Mouse (Mus musculus) embryonic facial prominence, embryonic 11.5 days (tissue): Measurements from ENCODE around the gene Gbf1. TPM values are rescaled to one million over a fixed set of nuclear protein-coding genes. Genes with fewer than 3 reads are reported as not detected.
A peak's percentile ranks its signal among the peaks of the same experiment; 100 is the strongest.
"Not testable (repeated sequence)": the region's sequence is repeated elsewhere in the genome, so short reads cannot be mapped to it uniquely, and the experiment has no call there.

Experiments used
- ATAC-seq: fragments of 200-750 bp; cut with Nextera tagmentation; replicated peaks from 2 replicates; pipeline ENCODE4 v1.8.0; 2017; ENCODE audit warnings: low read depth; ENCODE audit not compliant: insufficient number of reproducible peaks, low FRiP score, low TSS enrichment
- DNase-seq: peaks from one replicate; pipeline ENCODE4 v3.0.0-alpha.2; 2015; ENCODE audit warnings: low spot score
- H3K27ac ChIP-seq: fragments of 300-500 bp; sonication (generic); replicated peaks from 2 replicates; pipeline ENCODE4 v1.5.1; 2014; ENCODE audit warnings: mild to moderate bottlenecking, low read depth, low read length, control low read depth
- H3K27me3 ChIP-seq: fragments of 300-500 bp; sonication (generic); 2 replicates; pipeline ENCODE4 v1.6.1; 2014; ENCODE audit warnings: mild to moderate bottlenecking, low read length, moderate library complexity, mixed read lengths; ENCODE audit not compliant: control insufficient read depth, insufficient read depth
- H3K36me3 ChIP-seq: fragments of 300-500 bp; sonication (generic); replicated peaks from 2 replicates; pipeline ENCODE4 v1.6.1; 2014; ENCODE audit warnings: low read depth, mild to moderate bottlenecking, low read length, moderate library complexity, mixed read lengths; ENCODE audit not compliant: control insufficient read depth, insufficient read depth
- H3K4me1 ChIP-seq: fragments of 300-500 bp; sonication (generic); 2 replicates; pipeline ENCODE4 v1.6.1; 2014; ENCODE audit warnings: low read length, mixed read lengths; ENCODE audit not compliant: control insufficient read depth, insufficient read depth
- H3K4me2 ChIP-seq: fragments of 300-500 bp; sonication (generic); 2 replicates; pipeline ENCODE4 v1.6.1; 2014; ENCODE audit warnings: low read depth, mild to moderate bottlenecking, control low read depth, low read length, moderate library complexity
- H3K4me3 ChIP-seq: fragments of 300-500 bp; sonication (generic); 2 replicates; pipeline ENCODE4 v1.5.1; 2014; ENCODE audit warnings: low read depth, low read length, control low read depth
- H3K9ac ChIP-seq: fragments of 300-500 bp; sonication (generic); replicated peaks from 2 replicates; pipeline ENCODE4 v1.6.1; 2014; ENCODE audit warnings: mild to moderate bottlenecking, control low read depth, low read length
- H3K9me3 ChIP-seq: fragments of 300-500 bp; sonication (generic); replicated peaks from 2 replicates; pipeline ENCODE4 v1.6.1; 2016; ENCODE audit warnings: mild to moderate bottlenecking, low read length, inconsistent platforms, mixed read lengths; ENCODE audit not compliant: control insufficient read depth
- WGBS: fragments of 180-500 bp; shearing (Covaris S2); extraction: QIAGEN DNeasy Blood & Tissue Kit; methylation state at CpG from one replicate; pipeline ENCODE4 v1.1.7; 2014; 5-methylcytosine and 5-hydroxymethylcytosine counted together
- polyA plus RNA-seq: library from polyadenylated mRNA; unstranded; fragments of >200 nt; fragmentation: Nextera tagmentation; extraction: Ambion mirVana; gene quantifications from 2 replicates; pipeline ENCODE4 v1.2.1, GENCODE M21; 2014

The Gbf1 gene
- polyA plus RNA-seq, 1 experiment from 2014 or later, result 33.4 TPM

DNA sequence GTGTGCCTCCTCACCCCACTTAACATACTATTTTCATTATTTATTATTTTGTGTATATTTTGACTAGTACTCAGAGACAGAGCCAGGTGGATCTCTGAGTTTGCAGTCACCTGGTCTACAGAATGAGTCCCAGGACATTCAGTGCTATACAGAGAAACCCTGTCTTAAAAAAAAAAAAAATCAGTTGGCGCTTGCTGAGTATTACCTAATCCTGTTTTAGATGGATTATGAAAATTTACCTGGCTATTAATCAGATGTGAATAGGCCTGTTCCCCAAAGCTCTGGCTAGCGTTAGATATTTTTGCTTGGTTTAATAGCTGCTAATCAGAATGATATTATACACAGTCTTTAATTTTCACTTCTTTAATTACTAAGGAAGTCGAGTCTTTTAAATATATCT lies 28.4 kb upstream of the Gbf1 start:
- no peaks in the 10 kb centered on the region for H3K4me1 ChIP-seq
- WGBS, result 83% methylated on average over 3 of the region's 3 CpGs
- H3K4me2 ChIP-seq, result no peak overlapping the region
- DNase-seq (no peak), ATAC-seq (no peak)
- H3K9me3 ChIP-seq, result no peaks in the 10 kb centered on the region
- H3K27ac ChIP-seq, result no peak overlapping the region
- no peak overlapping the region for H3K9ac ChIP-seq
- H3K4me3 ChIP-seq, result no peak overlapping the region
- H3K36me3 ChIP-seq, result no peaks in the 10 kb centered on the region
- no peaks in the 10 kb centered on the region for H3K27me3 ChIP-seq

DNA sequence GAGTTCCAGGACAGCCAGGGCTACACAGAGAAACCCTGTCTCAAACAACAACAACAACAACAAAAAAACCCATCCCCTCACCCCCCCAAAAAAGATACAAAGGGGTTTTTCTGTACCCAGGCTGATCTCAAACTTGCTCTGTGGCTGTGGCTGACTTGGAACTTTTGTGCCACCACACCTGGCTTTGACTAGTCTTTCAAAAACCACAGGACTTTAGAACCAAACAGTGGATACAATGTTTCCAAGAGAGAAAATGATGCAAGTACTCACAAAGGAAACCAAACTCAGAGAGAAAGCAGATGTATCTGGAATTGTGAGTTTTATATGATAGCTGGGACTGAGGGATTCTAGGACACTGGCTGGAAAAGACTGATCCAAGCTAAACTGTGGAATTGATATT lies 27.7 kb upstream of the Gbf1 start:
- Histone ChIP-seq H3K4me3 (no peak overlapping the region), H3K4me2 (no peak overlapping the region), H3K27me3 (no peaks in the 10 kb centered on the region), H3K27ac (no peak overlapping the region), H3K36me3 (no peaks in the 10 kb centered on the region), H3K9ac (no peak overlapping the region), H3K4me1 (no peaks in the 10 kb centered on the region), H3K9me3 (no peaks in the 10 kb centered on the region)
- no peak for ATAC-seq
- DNase-seq, result no peak

DNA sequence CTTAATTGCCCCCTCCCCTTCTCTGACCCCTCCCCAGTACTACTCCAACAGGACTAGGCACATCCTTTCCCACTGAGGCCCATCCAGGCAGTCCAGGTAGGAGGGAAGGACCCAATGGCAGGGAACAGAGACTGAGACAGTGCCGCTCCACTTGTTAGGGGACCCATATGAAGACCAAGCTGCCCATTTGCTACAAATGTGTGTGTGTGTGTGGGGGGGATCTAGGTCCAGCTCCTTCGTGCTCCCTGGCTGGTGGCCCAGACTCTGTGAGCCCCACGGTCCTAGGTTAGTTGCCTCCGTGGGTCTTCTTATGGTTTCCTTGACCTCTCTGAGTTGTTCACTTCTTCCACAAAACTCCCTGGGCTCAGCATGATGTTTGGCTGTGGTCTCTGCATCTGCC lies 26.0 kb upstream of the Gbf1 start:
- no peak for ATAC-seq
- Histone ChIP-seq H3K9ac (no peak overlapping the region), H3K9me3 (no peaks in the 10 kb centered on the region), H3K27ac (no peak overlapping the region), H3K36me3 (no peaks in the 10 kb centered on the region), H3K4me3 (no peak overlapping the region), H3K27me3 (peaks cover 9% of the 10 kb centered on the region), H3K4me2 (no peak overlapping the region), H3K4me1 (no peaks in the 10 kb centered on the region)
- DNase-seq, result no peak
- WGBS, result 86% methylated on average over 4 of the region's 4 CpGs

GRCm38 (mm10) chr19:46129737-46130136 lies 22.6 kb upstream of the Gbf1 start:
- H3K27me3 ChIP-seq, result peaks cover 35% of the 10 kb centered on the region
- not testable (repeated sequence) for H3K27ac ChIP-seq, DNase-seq, H3K4me1 ChIP-seq, H3K4me2 ChIP-seq, H3K4me3 ChIP-seq, ATAC-seq, H3K36me3 ChIP-seq, H3K9me3 ChIP-seq, H3K9ac ChIP-seq
- 77% methylated on average over 6 of the region's 6 CpGs for WGBS

- H3K4me1 ChIP-seq, result peaks cover 5% of the 10 kb centered on the region; the same call in 1 of the 2 replicates
- H3K4me3 ChIP-seq, result no peak overlapping the region
- H3K36me3 ChIP-seq, result no peaks in the 10 kb centered on the region
- H3K9me3 ChIP-seq, result no peaks in the 10 kb centered on the region
- peaks cover 45% of the 10 kb centered on the region for H3K27me3 ChIP-seq
- H3K27ac ChIP-seq, result no peak overlapping the region
- ATAC-seq (no peak), DNase-seq (no peak)
- whole genome bisulfite sequencing, result 9% methylated on average over 6 of the region's 8 CpGs
- H3K4me2 ChIP-seq, result no peak overlapping the region
- H3K9ac ChIP-seq, result no peak overlapping the region
Observed at GRCm38 (mm10) chr19:46131283-46131682, 21.0 kb upstream of the Gbf1 start.

DNA sequence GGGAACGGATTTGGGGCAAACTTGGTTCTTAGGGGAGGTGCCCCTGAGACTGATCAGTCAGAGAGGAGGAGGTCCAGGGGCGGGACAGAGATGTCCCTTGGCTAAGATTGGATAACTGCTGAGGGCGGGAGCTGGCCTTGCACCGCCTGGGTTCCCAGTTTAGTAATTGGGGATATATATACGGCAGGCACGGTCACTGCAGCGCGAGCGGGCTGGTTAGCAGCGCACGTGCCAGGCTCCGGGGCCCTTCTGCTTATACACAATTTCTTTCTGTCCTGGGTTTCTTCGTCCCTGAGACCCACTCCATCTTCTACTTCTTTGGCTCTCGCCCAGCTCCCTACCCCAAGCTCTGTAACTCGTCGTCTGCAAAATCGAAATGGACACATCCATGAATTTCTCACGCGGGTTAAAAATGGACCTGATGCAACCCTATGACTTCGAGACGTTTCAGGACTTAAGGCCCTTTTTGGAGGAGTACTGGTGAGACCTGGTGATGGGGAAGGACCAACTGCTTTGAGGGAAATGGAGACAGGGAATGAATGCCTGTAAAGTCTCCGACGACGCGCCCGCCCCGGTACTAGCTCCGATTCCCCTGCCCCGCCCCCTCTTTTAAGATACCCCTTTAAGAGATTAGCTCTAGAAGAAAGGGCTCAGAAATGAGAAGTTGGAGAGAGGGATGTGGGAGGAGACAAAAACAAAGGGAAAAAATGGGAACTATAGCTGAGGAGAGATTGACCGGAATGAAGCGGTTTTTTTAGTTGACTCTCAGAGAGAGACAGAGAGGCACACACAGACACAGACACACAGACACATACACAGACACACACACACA lies 20.4 kb upstream of the Gbf1 start, which contains the start of gene Elovl3:
Gene Elovl3 (plus strand): TSS at position 204 of the 832 bp plus-strand sequence.
- H3K4me3 ChIP-seq, result no peak within 1 kb of the TSS
- no peaks in the 10 kb centered on the region for H3K9me3 ChIP-seq
- H3K9ac ChIP-seq, result no peak within 1 kb of the TSS
- H3K27me3 ChIP-seq, result peaks cover 51% of the 10 kb centered on the region
- H3K4me2 ChIP-seq, result peak within 1 kb of the TSS; percentile 32
- 4% methylated on average over 31 of the region's 31 CpGs for WGBS
- no peaks in the 10 kb centered on the region for H3K36me3 ChIP-seq
- peak; percentile 32 for DNase-seq
- no peak within 1 kb of the TSS for H3K27ac ChIP-seq
- H3K4me1 ChIP-seq, result peaks cover 9% of the 10 kb centered on the region; the same call in 1 of the 2 replicates
- ATAC-seq, result no peak

GRCm38 (mm10) chr19:46132577-46132976 lies 19.7 kb upstream of the Gbf1 start:
- H3K4me2 ChIP-seq, result no peak overlapping the region
- WGBS, result 52% methylated on average over 6 of the region's 6 CpGs
- no peak overlapping the region for H3K4me3 ChIP-seq
- no peaks in the 10 kb centered on the region for H3K36me3 ChIP-seq
- H3K27ac ChIP-seq, result no peak overlapping the region
- H3K9ac ChIP-seq, result no peak overlapping the region
- ATAC-seq (no peak), DNase-seq (no peak)
- H3K9me3 ChIP-seq, result no peaks in the 10 kb centered on the region
- peaks cover 58% of the 10 kb centered on the region for H3K27me3 ChIP-seq
- peaks cover 10% of the 10 kb centered on the region; the same call in 1 of the 2 replicates for H3K4me1 ChIP-seq

- ATAC-seq, result 0 out of 2 replicates have a peak, but pooled peaks have one; percentile 36
- WGBS, result under 1% methylated on average over 12 of the region's 12 CpGs
- Histone ChIP-seq H3K4me1 (peaks cover 11% of the 10 kb centered on the region; the same call in 1 of the 2 replicates), H3K9me3 (no peaks in the 10 kb centered on the region), H3K4me3 (peak overlapping the region; percentile 55), H3K4me2 (peak overlapping the region; percentile 99), H3K27me3 (peaks cover 65% of the 10 kb centered on the region), H3K9ac (no peak overlapping the region), H3K27ac (no peak overlapping the region), H3K36me3 (no peaks in the 10 kb centered on the region)
- peak; percentile 92 for DNase-seq
Observed at GRCm38 (mm10) chr19:46135297-46135696, 17.0 kb upstream of the Gbf1 start.
